Mouse (Mus musculus) bone marrow, adult 2 months (tissue): Measurements from ENCODE around the gene Gm45021.

ENCODE experiments used
- CTCF ChIP-seq: fragments of 200-500 bp; IDR thresholded peaks from 2 replicates; pipeline ENCODE4 v1.5.1; 2011; ENCODE audit warnings: low read length, control low read depth; ENCODE audit not compliant: control insufficient read depth, insufficient read depth
- POLR2A ChIP-seq: fragments of 200-500 bp; IDR thresholded peaks from 2 replicates; pipeline ENCODE4 v1.6.1; 2011; ENCODE audit warnings: low read depth, mild to moderate bottlenecking, control low read depth, low read length, borderline replicate concordance; ENCODE audit not compliant: control insufficient read depth

DNA sequence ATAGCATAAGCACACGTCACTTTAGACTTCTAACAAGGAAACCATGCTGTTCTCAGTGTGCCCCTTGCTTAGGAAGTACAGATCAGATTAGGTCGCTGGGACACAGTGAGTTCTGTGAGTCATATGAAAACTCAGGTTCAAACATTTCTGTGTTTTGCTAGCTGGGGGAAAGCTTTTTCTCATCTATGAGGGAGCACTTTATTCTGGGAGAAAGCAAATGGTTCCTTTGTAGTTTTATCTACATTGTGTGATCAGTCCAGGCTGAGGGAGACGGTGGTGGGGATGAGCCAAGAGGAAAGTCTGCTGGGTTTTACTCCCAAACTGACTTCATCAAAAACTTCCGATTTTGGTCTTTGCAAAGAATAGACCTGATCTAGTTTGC lies 56.9 kb downstream of the Gm45021 start:
- TF ChIP-seq POLR2A (no peak), CTCF (no peak)
